Mouse (Mus musculus) naive thymus-derived CD4-positive, alpha-beta T cell, adult 5 months (primary cell): ENCODE results near the gene Plk1. TPM values are rescaled to one million over a fixed set of nuclear protein-coding genes. Genes with fewer than 3 reads are reported as not detected.

Experiments used
- polyA plus RNA-seq: library from polyadenylated mRNA; unstranded; fragments of 100-300 nt; shearing (Covaris generic); gene quantifications from one replicate; pipeline ENCODE4 v1.2.1, GENCODE M21; 2017

Gene Plk1
- 0.98 TPM for polyA plus RNA-seq

DNA sequence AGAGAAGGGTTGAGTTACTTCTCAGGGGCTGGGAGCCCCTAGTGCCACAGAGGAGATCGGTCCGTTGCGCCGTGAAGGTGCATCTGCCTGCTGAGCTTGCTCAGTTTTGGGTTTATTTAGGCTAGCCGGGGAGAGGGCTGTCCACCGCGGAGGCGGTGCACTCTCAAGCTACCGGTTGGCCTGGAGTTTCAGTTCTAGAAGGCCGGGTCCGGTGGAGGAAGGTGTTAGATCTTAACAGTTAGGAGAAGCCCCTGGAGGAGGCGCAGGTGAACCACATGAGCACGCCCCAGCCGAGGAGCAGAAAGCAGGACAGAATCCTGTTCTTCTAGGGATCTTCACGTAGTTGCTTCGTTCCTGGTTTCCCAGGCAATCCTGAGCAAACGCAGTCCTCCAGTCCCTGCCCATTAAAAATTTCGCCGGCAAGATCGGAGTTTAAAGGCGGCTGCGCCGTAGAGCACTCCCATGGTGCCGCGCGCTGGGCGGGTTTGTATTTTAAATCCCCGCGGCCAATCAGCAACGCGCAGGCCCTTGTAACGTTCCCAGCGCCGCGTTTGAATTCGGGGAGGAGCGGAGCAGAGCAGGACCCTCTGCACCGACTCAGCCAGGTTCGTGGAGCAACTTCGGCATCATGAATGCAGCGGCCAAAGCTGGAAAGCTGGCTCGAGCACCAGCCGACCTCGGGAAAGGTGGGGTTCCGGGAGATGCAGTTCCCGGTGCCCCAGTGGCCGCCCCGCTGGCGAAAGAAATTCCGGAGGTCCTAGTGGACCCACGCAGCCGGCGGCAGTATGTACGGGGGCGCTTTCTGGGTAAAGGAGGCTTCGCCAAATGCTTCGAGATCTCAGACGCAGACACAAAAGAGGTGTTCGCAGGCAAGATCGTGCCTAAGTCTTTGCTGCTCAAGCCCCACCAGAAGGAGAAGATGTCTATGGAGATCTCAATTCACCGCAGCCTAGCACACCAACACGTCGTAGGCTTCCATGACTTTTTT lies at the start of gene Plk1:
Gene Plk1 (plus strand): TSS at position 525 of the 988 bp plus-strand sequence.

DNA sequence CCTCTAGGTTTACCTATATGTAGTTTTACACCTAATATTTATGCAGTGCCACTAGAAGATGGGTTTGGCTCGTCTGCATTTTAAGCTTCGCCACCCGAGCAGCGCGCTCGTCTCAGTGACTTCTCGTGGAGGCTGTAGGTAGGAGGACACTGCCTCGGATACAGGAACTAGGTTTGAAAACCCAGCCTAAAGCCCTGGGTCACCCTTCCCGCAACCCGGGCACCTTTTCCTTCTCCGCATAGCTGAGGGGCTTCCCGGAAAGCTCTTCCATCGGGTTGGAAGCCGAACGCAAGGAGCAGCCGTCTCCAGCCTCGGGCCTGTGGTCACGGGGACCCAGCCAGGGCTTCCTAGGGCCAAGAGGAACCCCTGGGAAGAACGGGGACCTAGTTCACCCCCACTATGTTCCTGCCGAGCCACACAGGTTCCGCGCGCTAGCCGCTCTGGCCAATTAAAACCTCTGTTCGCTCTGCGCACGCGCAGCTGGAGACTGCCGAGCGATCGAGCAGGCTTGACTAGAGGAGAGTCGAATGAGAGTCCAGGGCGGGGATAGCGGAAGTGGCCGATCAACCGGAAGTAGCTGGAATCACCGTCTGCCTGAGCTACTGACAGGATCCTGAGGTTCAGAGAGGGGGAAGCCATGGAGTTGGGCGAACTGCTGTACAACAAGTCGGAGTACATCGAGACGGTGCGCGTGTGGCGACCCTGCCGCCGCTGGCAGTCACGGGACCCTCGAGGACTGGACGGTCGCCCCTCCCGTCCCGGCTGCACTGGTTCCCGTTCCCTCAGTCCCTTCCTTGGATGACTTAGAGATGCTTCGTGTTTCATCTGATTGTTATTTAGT lies 26.5 kb upstream of the Plk1 start, which contains the start of the genes Palb2 and Dctn5:
Gene Palb2 (minus strand): TSS at position 489 of the 841 bp plus-strand sequence.
Gene Dctn5 (plus strand): TSS at position 545 of the 841 bp plus-strand sequence.

DNA sequence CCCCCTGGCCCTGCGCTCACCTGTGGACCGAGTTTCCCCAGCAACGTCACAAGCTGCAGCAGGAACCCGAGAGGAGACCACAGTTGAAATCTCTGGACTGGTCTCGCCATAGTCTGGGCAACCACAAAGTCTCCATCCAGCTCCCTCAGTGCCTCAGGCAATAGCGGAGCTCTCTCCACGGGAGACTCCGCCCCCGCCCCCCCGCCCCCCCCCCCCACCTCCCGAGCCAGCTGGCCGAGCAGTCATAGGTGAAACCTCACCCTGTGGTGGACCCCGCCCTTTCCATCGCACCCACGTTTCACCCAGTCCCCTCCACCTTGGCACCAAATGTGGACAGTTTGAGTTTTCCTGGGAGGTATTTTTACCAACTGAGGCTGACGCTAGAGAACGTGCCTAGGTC lies 26.8 kb downstream of the Plk1 start, which contains the start of gene Ern2:
Gene Ern2 (minus strand): TSS at position 165 of the 400 bp plus-strand sequence.

DNA sequence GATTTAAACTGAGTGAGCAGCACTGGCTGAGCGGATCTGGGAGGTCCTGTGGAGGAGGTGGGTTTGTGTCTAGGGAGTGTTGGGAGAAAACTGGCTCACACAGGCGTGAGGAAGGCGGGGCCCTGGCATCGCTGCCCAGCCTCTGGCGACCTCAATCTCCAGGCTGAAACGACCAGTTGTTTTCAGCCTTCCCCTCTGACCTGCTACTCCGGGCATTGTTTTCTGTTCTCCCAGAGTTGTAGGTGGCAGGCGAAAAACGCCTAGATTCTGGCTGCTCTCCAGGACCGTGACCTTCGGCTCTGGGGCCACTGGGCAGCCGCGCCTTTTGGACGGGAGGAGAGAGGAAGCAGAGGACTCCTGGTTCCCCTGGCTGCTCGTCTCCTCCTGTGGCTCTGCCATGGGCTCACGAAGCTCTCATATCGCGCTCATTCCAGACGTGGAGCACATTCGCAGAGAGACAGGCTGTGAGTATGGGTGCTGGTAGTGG lies 60.1 kb downstream of the Plk1 start, which contains the start of gene Chp2:
Gene Chp2 (plus strand): TSS at position 182 of the 487 bp plus-strand sequence.

Other genes starting within 250 kb of the Plk1 start
- gene Cog7, start 177.7 kb upstream of the Plk1 start, polyA plus RNA-seq = 10.2 TPM
- 14.9 TPM for gene Gga2, start 138.2 kb upstream of the Plk1 start, polyA plus RNA-seq
- gene Ubfd1, start 92.3 kb upstream of the Plk1 start, polyA plus RNA-seq = 55.6 TPM
- 20.8 TPM for gene Ears2, start 92.2 kb upstream of the Plk1 start, polyA plus RNA-seq
- 121 TPM for gene Ndufab1, start 57.6 kb upstream of the Plk1 start, polyA plus RNA-seq
- 6.5 TPM for gene Palb2, start 26.5 kb upstream of the Plk1 start, polyA plus RNA-seq
- 82.1 TPM for gene Dctn5, start 26.4 kb upstream of the Plk1 start, polyA plus RNA-seq
- gene Ern2, start 26.8 kb downstream of the Plk1 start, polyA plus RNA-seq = not detected
- gene Chp2, start 60.1 kb downstream of the Plk1 start, polyA plus RNA-seq = not detected
- 155 TPM for gene Prkcb, start 129.3 kb downstream of the Plk1 start, polyA plus RNA-seq